Mouse (Mus musculus) embryonic fibroblast, embryonic 13.5 days (primary cell): ENCODE measurements around the gene Rsad1.
A peak's percentile ranks its signal among the peaks of the same experiment; 100 is the strongest.

Experiments used
- CTCF ChIP-seq: IDR thresholded peaks from 2 replicates; pipeline ENCODE4 v1.5.1; 2011; ENCODE audit warnings: mild to moderate bottlenecking, control low read depth, low read length, moderate library complexity, borderline replicate concordance; ENCODE audit not compliant: insufficient read depth
- POLR2A ChIP-seq: IDR thresholded peaks from 2 replicates; pipeline ENCODE4 v1.6.1; 2011; ENCODE audit warnings: low read depth, mild to moderate bottlenecking, control low read depth, low read length, moderate library complexity

DNA sequence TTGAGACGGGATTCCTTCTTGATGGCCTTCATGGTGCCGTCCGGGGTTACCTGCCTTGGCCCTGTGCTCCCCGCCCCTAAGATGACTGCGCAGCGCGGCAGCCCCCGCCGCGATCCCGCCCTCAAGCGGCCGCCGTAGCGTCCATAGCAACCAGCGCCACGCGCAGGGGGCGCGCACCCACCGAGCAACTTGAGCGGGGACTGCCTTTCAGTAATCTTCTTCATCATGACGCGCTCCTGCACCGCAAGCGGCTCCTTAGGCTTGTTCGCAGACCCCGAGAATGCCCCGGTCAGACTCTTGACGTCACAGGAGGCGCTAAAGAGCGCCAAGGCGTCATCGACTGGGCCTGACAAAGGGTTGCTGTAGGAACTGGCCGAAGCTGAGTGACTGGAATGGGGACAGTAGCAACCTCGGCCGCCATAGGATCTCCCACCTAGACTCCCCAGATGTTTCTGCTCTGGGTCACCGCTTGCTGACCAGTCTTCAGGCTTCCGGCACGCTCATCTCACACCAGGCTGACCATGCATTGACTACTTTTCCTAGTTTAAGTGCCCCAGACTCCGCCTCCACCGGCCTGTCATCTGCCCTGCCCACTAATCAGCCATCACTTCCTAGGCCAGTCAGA is 27.7 kb downstream of the Rsad1 start, which contains the start of gene Mycbpap:
- TF ChIP-seq POLR2A (peak; percentile 38; the same call in 1 of the 2 replicates), CTCF (0 out of 2 replicates have a peak, but pooled peaks have one; percentile 2)
